Mouse (Mus musculus): ENCODE data around the gene Anapc5. TPM values are rescaled to one million over a fixed set of nuclear protein-coding genes. Genes with fewer than 3 reads are reported as not detected.

Gene Anapc5
- polyA plus RNA-seq, 1 experiment = 397 TPM

- Histone ChIP-seq H3K27me3 (ENCODE audit: control insufficient read depth, insufficient read depth, low read length, poor library complexity, severe bottlenecking) (0 out of 2 replicates have a peak, but pooled peaks cover 2% of the 10 kb centered on the region), H3K27ac (ENCODE audit: insufficient read depth, low read length) (no peak overlapping the region), H3K36me3 (ENCODE audit: control insufficient read depth, insufficient read depth, low read length, poor library complexity, severe bottlenecking) (no peaks in the 10 kb centered on the region), H3K4me1 (ENCODE audit: control insufficient read depth, insufficient read depth, low read length) (peaks cover 1% of the 10 kb centered on the region), H3K9ac (ENCODE audit: low read depth, poor library complexity, severe bottlenecking) (peak overlapping the region; percentile 4), H3K9me3 (replicated peaks; ENCODE audit: control insufficient read depth, insufficient read depth, low read length, poor library complexity, severe bottlenecking) (no peaks in the 10 kb centered on the region), H3K4me3 (ENCODE audit: low read depth, low read length) (peak overlapping the region; percentile 66)
- TF ChIP-seq CTCF (IDR thresholded peaks at IDR 0.05; ENCODE audit: low read depth, low read length) (no peak), EP300 (IDR thresholded peaks at IDR 0.05; ENCODE audit: insufficient read depth, low read depth, low read length) (no peak), POLR2A (IDR thresholded peaks at IDR 0.05; ENCODE audit: insufficient read depth, low read length) (no peak)
These were observed 45.4 kb downstream of the Anapc5 start for GRCm38 (mm10) chr5:122775646-122776286.

GRCm38 (mm10) chr5:122774743-122775611, 46.2 kb downstream of the Anapc5 start:
- Histone ChIP-seq H3K27me3 (ENCODE audit: control insufficient read depth, insufficient read depth, low read length, poor library complexity, severe bottlenecking) (0 out of 2 replicates have a peak, but pooled peaks cover 2% of the 10 kb centered on the region), H3K9ac (ENCODE audit: low read depth, poor library complexity, severe bottlenecking) (peak overlapping the region; percentile 23), H3K9me3 (replicated peaks; ENCODE audit: control insufficient read depth, insufficient read depth, low read length, poor library complexity, severe bottlenecking) (no peaks in the 10 kb centered on the region), H3K4me1 (ENCODE audit: control insufficient read depth, insufficient read depth, low read length) (peaks cover 3% of the 10 kb centered on the region), H3K4me3 (ENCODE audit: low read depth, low read length) (peak overlapping the region; percentile 66), H3K36me3 (ENCODE audit: control insufficient read depth, insufficient read depth, low read length, poor library complexity, severe bottlenecking) (no peaks in the 10 kb centered on the region), H3K27ac (ENCODE audit: insufficient read depth, low read length) (no peak overlapping the region)
- TF ChIP-seq CTCF (IDR thresholded peaks at IDR 0.05; ENCODE audit: low read depth, low read length) = no peak
- no peak for TF ChIP-seq POLR2A (IDR thresholded peaks at IDR 0.05; ENCODE audit: insufficient read depth, low read length)
- no peak for TF ChIP-seq EP300 (IDR thresholded peaks at IDR 0.05; ENCODE audit: insufficient read depth, low read depth, low read length)

GRCm38 (mm10) chr5:122773756-122774155, 47.4 kb downstream of the Anapc5 start:
- H3K4me1 ChIP-seq (ENCODE audit: control insufficient read depth, insufficient read depth, low read length) = peaks cover 2% of the 10 kb centered on the region
- H3K36me3 ChIP-seq (ENCODE audit: control insufficient read depth, insufficient read depth, low read length, poor library complexity, severe bottlenecking) = no peaks in the 10 kb centered on the region
- H3K9ac ChIP-seq (ENCODE audit: low read depth, poor library complexity, severe bottlenecking) = no peak overlapping the region
- no peak overlapping the region for H3K27ac ChIP-seq (ENCODE audit: insufficient read depth, low read length)
- TF ChIP-seq POLR2A (IDR thresholded peaks at IDR 0.05; ENCODE audit: insufficient read depth, low read length) (no peak), CTCF (IDR thresholded peaks at IDR 0.05; ENCODE audit: low read depth, low read length) (no peak), EP300 (IDR thresholded peaks at IDR 0.05; ENCODE audit: insufficient read depth, low read depth, low read length) (no peak)
- H3K27me3 ChIP-seq (ENCODE audit: control insufficient read depth, insufficient read depth, low read length, poor library complexity, severe bottlenecking) = 0 out of 2 replicates have a peak, but pooled peaks cover 2% of the 10 kb centered on the region
- H3K9me3 ChIP-seq (replicated peaks; ENCODE audit: control insufficient read depth, insufficient read depth, low read length, poor library complexity, severe bottlenecking) = no peaks in the 10 kb centered on the region
- no peak overlapping the region for H3K4me3 ChIP-seq (ENCODE audit: low read depth, low read length)

- TF ChIP-seq CTCF (IDR thresholded peaks at IDR 0.05; ENCODE audit: low read depth, low read length) (no peak), POLR2A (IDR thresholded peaks at IDR 0.05; ENCODE audit: insufficient read depth, low read length) (no peak), EP300 (IDR thresholded peaks at IDR 0.05; ENCODE audit: insufficient read depth, low read depth, low read length) (no peak)
- H3K36me3 ChIP-seq (ENCODE audit: control insufficient read depth, insufficient read depth, low read length, poor library complexity, severe bottlenecking) = no peaks in the 10 kb centered on the region
- no peak overlapping the region for H3K27ac ChIP-seq (ENCODE audit: insufficient read depth, low read length)
- H3K4me1 ChIP-seq (ENCODE audit: control insufficient read depth, insufficient read depth, low read length) = peaks cover 2% of the 10 kb centered on the region
- no peak overlapping the region for H3K9ac ChIP-seq (ENCODE audit: low read depth, poor library complexity, severe bottlenecking)
- no peaks in the 10 kb centered on the region for H3K27me3 ChIP-seq (ENCODE audit: control insufficient read depth, insufficient read depth, low read length, poor library complexity, severe bottlenecking)
- no peaks in the 10 kb centered on the region for H3K9me3 ChIP-seq (replicated peaks; ENCODE audit: control insufficient read depth, insufficient read depth, low read length, poor library complexity, severe bottlenecking)
- no peak overlapping the region for H3K4me3 ChIP-seq (ENCODE audit: low read depth, low read length)
These were observed 49.7 kb downstream of the Anapc5 start for GRCm38 (mm10) chr5:122771428-122771827.

- Histone ChIP-seq H3K27ac (ENCODE audit: insufficient read depth, low read length) (peak overlapping the region; percentile 47; the same call in 1 of the 2 replicates), H3K9ac (ENCODE audit: low read depth, poor library complexity, severe bottlenecking) (peak overlapping the region; percentile 3; the same call in 1 of the 2 replicates), H3K27me3 (ENCODE audit: control insufficient read depth, insufficient read depth, low read length, poor library complexity, severe bottlenecking) (no peaks in the 10 kb centered on the region), H3K4me1 (ENCODE audit: control insufficient read depth, insufficient read depth, low read length) (peaks cover 2% of the 10 kb centered on the region), H3K36me3 (ENCODE audit: control insufficient read depth, insufficient read depth, low read length, poor library complexity, severe bottlenecking) (no peaks in the 10 kb centered on the region), H3K9me3 (replicated peaks; ENCODE audit: control insufficient read depth, insufficient read depth, low read length, poor library complexity, severe bottlenecking) (no peaks in the 10 kb centered on the region), H3K4me3 (ENCODE audit: low read depth, low read length) (peak overlapping the region; percentile 34; the same call in 1 of the 2 replicates)
- TF ChIP-seq POLR2A (IDR thresholded peaks at IDR 0.05; ENCODE audit: insufficient read depth, low read length) (no peak), CTCF (IDR thresholded peaks at IDR 0.05; ENCODE audit: low read depth, low read length) (no peak), EP300 (IDR thresholded peaks at IDR 0.05; ENCODE audit: insufficient read depth, low read depth, low read length) (no peak)
These were observed 50.3 kb downstream of the Anapc5 start for GRCm38 (mm10) chr5:122770806-122771261.
